Mouse (Mus musculus) embryonic facial prominence, embryonic 12.5 days (tissue): ENCODE results near the gene Pycr2. TPM values are rescaled to one million over a fixed set of nuclear protein-coding genes. Genes with fewer than 3 reads are reported as not detected.
A peak's percentile ranks its signal among the peaks of the same experiment; 100 is the strongest.

ENCODE experiments used
- ATAC-seq: fragments of 200-750 bp; cut with Nextera tagmentation; 2 replicates; pipeline ENCODE4 v1.8.0; 2017; ENCODE audit not compliant: insufficient number of reproducible peaks, insufficient read depth, low FRiP score, low TSS enrichment
- H3K27ac ChIP-seq: fragments of 300-500 bp; sonication (generic); 2 replicates; pipeline ENCODE4 v1.5.1; 2016; ENCODE audit warnings: mild to moderate bottlenecking
- H3K27me3 ChIP-seq: fragments of 300-500 bp; sonication (generic); 2 replicates; pipeline ENCODE4 v1.6.1; 2016; ENCODE audit warnings: mild to moderate bottlenecking, moderate library complexity
- H3K36me3 ChIP-seq: fragments of 300-500 bp; sonication (generic); 2 replicates; pipeline ENCODE4 v1.6.1; 2016; ENCODE audit warnings: mild to moderate bottlenecking
- H3K4me1 ChIP-seq: fragments of 300-500 bp; sonication (generic); 2 replicates; pipeline ENCODE4 v1.6.1; 2016
- H3K4me2 ChIP-seq: fragments of 300-500 bp; sonication (generic); replicated peaks from 2 replicates; pipeline ENCODE4 v1.6.1; 2016; ENCODE audit warnings: mild to moderate bottlenecking, moderate library complexity
- H3K4me3 ChIP-seq: fragments of 300-500 bp; sonication (generic); 2 replicates; pipeline ENCODE4 v1.5.1; 2016; ENCODE audit warnings: mild to moderate bottlenecking
- H3K9ac ChIP-seq: fragments of 300-500 bp; sonication (generic); 2 replicates; pipeline ENCODE4 v1.6.1; 2016; ENCODE audit warnings: mild to moderate bottlenecking, moderate library complexity
- H3K9me3 ChIP-seq: fragments of 300-500 bp; sonication (generic); 2 replicates; pipeline ENCODE4 v1.6.1; 2016; ENCODE audit warnings: mild to moderate bottlenecking, moderate library complexity
- WGBS: fragments of 180-500 bp; shearing (Covaris S2); methylation state at CpG from one replicate; pipeline ENCODE4 v1.1.7; 2016; 5-methylcytosine and 5-hydroxymethylcytosine counted together
- polyA plus RNA-seq: library from polyadenylated mRNA; unstranded; fragments of >200 nt; fragmentation: Nextera tagmentation; extraction: Ambion mirVana; gene quantifications from 2 replicates; pipeline ENCODE4 v1.2.1, GENCODE M21; 2016

The Pycr2 gene
- polyA plus RNA-seq, 1 experiment from 2014 or later = 110 TPM

DNA sequence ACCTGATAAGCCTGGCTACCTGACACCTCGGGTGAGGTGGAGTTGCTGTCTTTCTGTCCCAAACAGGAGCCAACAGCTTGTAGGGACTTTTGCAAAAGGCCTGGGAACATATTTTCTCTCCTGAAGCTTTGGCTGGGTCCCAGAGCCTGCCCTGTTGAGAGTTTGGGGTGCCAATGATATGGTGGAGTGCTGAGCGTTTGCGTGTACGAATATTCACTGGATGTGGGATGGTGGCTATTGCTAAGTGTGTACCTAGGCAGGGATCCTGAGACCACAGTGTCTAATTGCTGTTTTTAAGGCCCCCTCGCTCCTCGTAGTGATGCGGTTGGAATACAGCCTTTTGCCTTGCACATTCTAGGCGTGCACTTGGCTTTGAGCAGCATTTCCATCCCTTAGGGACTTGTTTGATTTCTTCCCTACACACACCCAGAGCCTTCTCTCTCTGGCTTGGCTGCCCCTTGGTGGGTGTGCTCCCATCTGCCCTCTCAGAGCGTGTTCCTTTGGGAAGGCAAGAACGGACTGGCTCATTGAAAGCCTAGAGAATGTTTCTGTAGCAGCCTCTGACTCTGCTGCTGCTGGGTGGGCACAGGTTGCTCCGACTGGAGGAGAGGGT is 39.0 kb downstream of the Pycr2 start:
- H3K27ac ChIP-seq = no peak overlapping the region
- peaks cover 36% of the 10 kb centered on the region for H3K27me3 ChIP-seq
- no peaks in the 10 kb centered on the region for H3K9me3 ChIP-seq
- 45% methylated on average over 11 of the region's 11 CpGs for WGBS
- no peak for ATAC-seq
- peaks cover 32% of the 10 kb centered on the region for H3K4me1 ChIP-seq
- peak overlapping the region; percentile 66 for H3K9ac ChIP-seq
- peak overlapping the region; percentile 91 for H3K4me2 ChIP-seq
- H3K36me3 ChIP-seq = no peaks in the 10 kb centered on the region
- peak overlapping the region; percentile 71 for H3K4me3 ChIP-seq

GRCm38 (mm10) chr1:180943896-180944295 is 39.8 kb downstream of the Pycr2 start:
- Histone ChIP-seq H3K4me3 (no peak overlapping the region), H3K36me3 (no peaks in the 10 kb centered on the region), H3K27me3 (peaks cover 34% of the 10 kb centered on the region), H3K9me3 (no peaks in the 10 kb centered on the region), H3K4me1 (peaks cover 32% of the 10 kb centered on the region), H3K4me2 (no peak overlapping the region), H3K9ac (no peak overlapping the region), H3K27ac (no peak overlapping the region)
- ATAC-seq = no peak
- WGBS = 70% methylated on average over 1 of the region's 1 CpGs

DNA sequence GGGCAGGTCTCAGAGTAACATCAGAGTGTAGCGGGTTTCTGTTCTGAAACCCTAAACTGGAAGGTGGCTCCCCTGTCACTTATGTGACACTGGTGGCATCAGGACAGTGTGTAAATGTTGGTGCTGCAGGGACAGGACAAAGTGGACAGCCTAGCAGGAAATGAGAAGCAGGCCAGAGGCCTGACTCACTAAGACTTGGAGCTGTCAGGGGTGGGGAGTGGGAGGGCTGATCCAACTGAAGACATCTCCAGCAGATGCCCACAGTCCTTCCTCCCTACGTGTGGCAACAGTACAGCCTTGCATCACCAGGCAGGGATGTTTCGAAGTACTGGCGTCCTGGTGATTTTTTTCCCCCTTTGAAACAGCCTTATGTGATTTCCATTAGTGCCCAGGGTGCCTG is 40.5 kb downstream of the Pycr2 start:
- peak overlapping the region; percentile 33; the same call in 1 of the 2 replicates for H3K4me2 ChIP-seq
- H3K27me3 ChIP-seq = peaks cover 34% of the 10 kb centered on the region

DNA sequence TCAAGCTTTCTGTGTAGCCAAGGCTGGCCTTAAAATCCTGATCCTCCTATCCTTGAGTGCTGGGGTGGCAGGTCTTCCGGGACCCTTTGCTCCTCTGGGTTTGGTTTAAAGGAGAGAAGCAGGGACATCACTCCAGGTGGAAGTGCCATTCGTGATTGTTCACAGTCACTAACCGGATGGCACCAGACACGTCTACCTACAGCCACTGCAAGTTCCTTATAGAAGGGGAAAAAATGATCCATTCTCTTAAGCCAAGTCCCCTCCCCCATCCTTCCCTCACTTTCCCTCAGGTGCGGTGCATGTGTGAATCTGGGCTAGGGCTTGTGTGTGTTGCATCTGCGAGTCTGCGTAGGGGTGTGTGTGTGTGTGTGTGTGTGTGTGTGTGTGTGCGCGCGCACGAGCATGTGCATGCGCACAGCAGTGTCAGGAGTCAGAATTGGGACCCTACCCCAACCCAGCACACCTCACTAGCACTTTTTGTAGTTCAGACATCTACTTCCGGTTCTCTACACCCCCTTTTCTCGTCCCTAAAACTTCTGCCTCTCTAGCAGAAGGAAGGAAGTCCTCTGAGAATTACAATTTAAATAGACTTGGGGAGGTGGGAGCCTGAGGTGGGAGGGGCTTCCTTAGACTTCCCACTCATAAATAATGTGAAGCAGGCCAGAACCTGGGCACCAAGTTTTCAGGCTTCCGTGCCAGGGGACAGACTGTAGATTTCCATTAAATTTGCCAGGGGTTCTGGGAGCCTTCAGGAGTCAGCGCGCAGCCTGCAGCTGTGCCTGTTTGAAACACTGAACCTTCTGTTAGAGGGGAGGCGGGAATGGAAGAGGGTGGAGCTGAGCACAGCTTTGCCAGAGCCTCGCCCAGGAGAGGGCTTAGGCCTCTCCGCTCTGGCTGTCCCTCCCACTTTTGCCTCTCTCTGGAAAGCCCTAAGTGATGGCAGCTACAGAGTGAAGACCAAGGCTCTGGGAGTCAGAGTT is 41.2 kb downstream of the Pycr2 start:
- H3K27ac ChIP-seq = peak overlapping the region; percentile 82
- peak overlapping the region; percentile 33 for H3K4me2 ChIP-seq
- H3K9me3 ChIP-seq = no peaks in the 10 kb centered on the region
- WGBS = 23% methylated on average over 20 of the region's 20 CpGs
- peaks cover 34% of the 10 kb centered on the region for H3K27me3 ChIP-seq
- no peak overlapping the region for H3K4me3 ChIP-seq
- H3K36me3 ChIP-seq = no peaks in the 10 kb centered on the region
- peaks cover 32% of the 10 kb centered on the region for H3K4me1 ChIP-seq
- H3K9ac ChIP-seq = no peak overlapping the region; the same call in 1 of the 2 replicates
- peak; percentile 84 for ATAC-seq

More for the DNA sequence above, 40.5 kb downstream of the Pycr2 start:
- no peak for ATAC-seq
- H3K4me1 ChIP-seq = peaks cover 32% of the 10 kb centered on the region
- H3K27ac ChIP-seq = peak overlapping the region; percentile 82; the same call in 1 of the 2 replicates
- no peaks in the 10 kb centered on the region for H3K9me3 ChIP-seq
- H3K9ac ChIP-seq = no peak overlapping the region
- WGBS = 82% methylated on average over 4 of the region's 4 CpGs
- H3K4me3 ChIP-seq = no peak overlapping the region
- no peaks in the 10 kb centered on the region for H3K36me3 ChIP-seq

GRCm38 (mm10) chr1:180946448-180946847 is 42.4 kb downstream of the Pycr2 start:
- Histone ChIP-seq H3K4me1 (peaks cover 31% of the 10 kb centered on the region), H3K27ac (no peak overlapping the region), H3K4me3 (no peak overlapping the region), H3K9ac (no peak overlapping the region), H3K27me3 (peaks cover 23% of the 10 kb centered on the region), H3K9me3 (no peaks in the 10 kb centered on the region), H3K4me2 (no peak overlapping the region), H3K36me3 (no peaks in the 10 kb centered on the region)
- WGBS = 92% methylated on average over 6 of the region's 6 CpGs
- no peak for ATAC-seq

GRCm38 (mm10) chr1:180952085-180952746 is 48.1 kb downstream of the Pycr2 start:
- Histone ChIP-seq H3K4me2 (no peak overlapping the region), H3K27me3 (no peaks in the 10 kb centered on the region), H3K36me3 (peaks cover 8% of the 10 kb centered on the region), H3K9ac (no peak overlapping the region), H3K4me1 (peaks cover 9% of the 10 kb centered on the region), H3K4me3 (no peak overlapping the region), H3K9me3 (no peaks in the 10 kb centered on the region), H3K27ac (no peak overlapping the region)
- 84% methylated on average over 6 of the region's 6 CpGs for WGBS
- ATAC-seq = no peak

DNA sequence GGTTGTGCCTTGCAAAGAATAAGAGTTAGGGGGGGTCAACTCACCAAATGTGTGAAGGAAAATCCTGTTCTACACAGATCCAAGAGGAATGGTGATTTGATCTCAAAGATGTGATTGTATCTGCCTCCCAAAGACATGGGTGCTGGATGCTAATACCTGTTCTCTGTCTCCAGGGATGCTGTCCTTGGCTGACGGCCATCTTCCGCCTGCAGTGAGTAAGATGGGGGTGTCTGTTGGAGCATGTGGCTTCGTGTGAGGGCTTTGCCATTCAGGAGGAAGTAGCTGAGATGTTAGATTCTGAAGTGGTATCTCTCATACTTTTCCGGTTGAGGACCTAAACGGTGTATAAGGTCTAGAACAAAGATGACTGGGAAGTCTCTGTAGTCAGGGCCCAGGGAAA is 48.7 kb downstream of the Pycr2 start:
- no peak overlapping the region for H3K9ac ChIP-seq

GRCm38 (mm10) chr1:180956401-180956800 is 52.3 kb downstream of the Pycr2 start:
- H3K4me3 ChIP-seq = no peak overlapping the region
- 90% methylated on average over 8 of the region's 8 CpGs for WGBS
- no peaks in the 10 kb centered on the region for H3K27me3 ChIP-seq
- peaks cover 11% of the 10 kb centered on the region for H3K36me3 ChIP-seq
- H3K9ac ChIP-seq = no peak overlapping the region
- peaks cover 12% of the 10 kb centered on the region for H3K4me1 ChIP-seq
- H3K4me2 ChIP-seq = no peak overlapping the region
- no peak for ATAC-seq
- H3K9me3 ChIP-seq = no peaks in the 10 kb centered on the region
- no peak overlapping the region for H3K27ac ChIP-seq

More for the DNA sequence above, 48.7 kb downstream of the Pycr2 start:
- no peak overlapping the region for H3K4me2 ChIP-seq
- H3K36me3 ChIP-seq = peaks cover 8% of the 10 kb centered on the region
- 94% methylated on average over 5 of the region's 5 CpGs for WGBS
- ATAC-seq = no peak
- H3K27ac ChIP-seq = no peak overlapping the region
- no peak overlapping the region for H3K4me3 ChIP-seq
- no peaks in the 10 kb centered on the region for H3K9me3 ChIP-seq
- H3K27me3 ChIP-seq = no peaks in the 10 kb centered on the region
- peaks cover 9% of the 10 kb centered on the region for H3K4me1 ChIP-seq

GRCm38 (mm10) chr1:180956973-180957381 is 52.9 kb downstream of the Pycr2 start:
- H3K27ac ChIP-seq = no peak overlapping the region
- no peak overlapping the region for H3K4me3 ChIP-seq
- H3K9me3 ChIP-seq = no peaks in the 10 kb centered on the region
- H3K36me3 ChIP-seq = peaks cover 11% of the 10 kb centered on the region
- H3K27me3 ChIP-seq = no peaks in the 10 kb centered on the region
- H3K4me1 ChIP-seq = peaks cover 12% of the 10 kb centered on the region
- no peak for ATAC-seq
- no peak overlapping the region for H3K4me2 ChIP-seq
- WGBS = 82% methylated on average over 8 of the region's 8 CpGs
- H3K9ac ChIP-seq = no peak overlapping the region
